Mouse (Mus musculus) retina, embryonic 14.5 days (tissue): ENCODE results near the gene Hist1h1a.

ENCODE experiments used
- DNase-seq: peaks from one replicate; pipeline ENCODE4 v3.0.0-alpha.2; 2015; ENCODE audit warnings: low spot score

Hist1h1a gene

GRCm38 (mm10) chr13:23743963-23744362 is 19.5 kb upstream of the Hist1h1a start:
- no peak for DNase-seq

DNA sequence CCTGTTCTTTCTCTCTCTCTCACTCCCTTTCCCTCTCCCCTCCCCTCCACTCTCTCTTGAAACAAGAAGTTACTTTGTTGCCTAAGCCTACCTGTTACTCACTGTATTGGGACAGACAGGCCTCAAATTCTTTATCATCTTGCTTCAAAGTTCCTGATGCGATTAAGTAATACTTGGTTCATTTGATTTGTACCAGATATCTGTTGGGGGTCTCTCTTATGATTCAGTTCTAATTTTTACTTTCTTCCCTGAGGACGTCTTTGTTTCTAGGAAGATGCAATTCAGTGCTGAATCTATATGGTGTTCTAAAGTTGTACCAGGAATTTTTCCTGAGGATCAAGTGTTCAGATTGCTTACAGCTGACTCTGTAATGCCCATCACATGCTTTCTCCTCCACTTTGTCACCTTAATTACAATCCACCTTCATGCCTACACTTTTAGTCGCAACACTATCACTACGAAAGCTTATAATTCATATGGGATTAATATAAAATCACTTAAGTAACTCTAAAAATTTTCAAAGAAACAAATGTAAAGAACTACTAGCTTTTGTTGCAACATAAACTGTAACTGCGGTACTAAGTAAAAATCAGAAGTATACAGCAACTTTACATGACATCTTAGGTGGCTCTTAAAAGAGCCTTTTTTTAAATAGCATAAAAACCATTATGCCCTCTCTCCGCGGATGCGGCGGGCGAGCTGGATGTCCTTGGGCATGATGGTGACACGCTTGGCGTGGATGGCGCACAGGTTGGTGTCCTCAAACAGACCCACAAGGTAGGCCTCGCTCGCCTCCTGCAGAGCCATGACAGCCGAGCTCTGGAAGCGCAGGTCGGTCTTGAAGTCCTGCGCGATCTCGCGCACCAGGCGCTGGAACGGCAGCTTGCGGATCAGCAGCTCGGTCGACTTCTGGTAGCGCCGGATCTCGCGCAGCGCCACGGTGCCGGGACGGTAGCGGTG is 18.8 kb upstream of the Hist1h1a start:
- DNase-seq: no peak

GRCm38 (mm10) chr13:23745381-23746161 is 17.9 kb upstream of the Hist1h1a start, which contains the start of gene Hist1h3c:
Gene Hist1h3c (minus strand): TSS chr13:23745602.
- DNase-seq: peak; percentile 94

GRCm38 (mm10) chr13:23746201-23747080 is 17.0 kb upstream of the Hist1h1a start, which contains the start of gene Hist1h2bb:
Gene Hist1h2bb (plus strand): TSS chr13:23746734.
- peak; percentile 91 for DNase-seq

- DNase-seq: no peak
Measured at GRCm38 (mm10) chr13:23747081-23747891, 16.2 kb upstream of the Hist1h1a start.

- DNase-seq: no peak
Measured at GRCm38 (mm10) chr13:23747892-23748288, 15.6 kb upstream of the Hist1h1a start.

DNA sequence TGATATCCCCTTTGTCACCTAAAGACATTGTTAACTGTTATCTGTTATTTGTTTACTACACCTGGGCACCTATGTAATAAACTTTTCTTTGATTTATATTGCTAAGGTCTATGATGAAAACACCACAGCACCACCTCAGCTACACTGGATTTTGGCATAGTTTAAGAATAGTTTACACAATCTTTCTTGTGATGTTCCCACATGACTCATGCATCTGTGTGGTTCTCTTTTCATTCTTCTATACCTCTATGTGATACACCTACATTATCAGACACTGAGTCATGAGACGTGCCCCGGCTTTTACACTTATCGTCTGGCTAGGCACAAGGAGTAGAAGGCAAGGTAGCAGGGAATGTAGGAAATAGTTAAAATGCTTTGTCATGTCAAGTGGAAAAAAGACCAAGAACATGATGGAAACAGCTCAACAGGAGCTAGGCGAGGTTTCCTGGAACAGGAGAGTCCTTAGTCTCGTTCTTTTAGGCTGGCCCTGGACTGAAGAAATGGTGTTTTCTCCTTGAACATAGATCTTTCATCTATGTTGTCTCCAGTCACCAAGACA is 13.8 kb upstream of the Hist1h1a start:
- DNase-seq: no peak

DNA sequence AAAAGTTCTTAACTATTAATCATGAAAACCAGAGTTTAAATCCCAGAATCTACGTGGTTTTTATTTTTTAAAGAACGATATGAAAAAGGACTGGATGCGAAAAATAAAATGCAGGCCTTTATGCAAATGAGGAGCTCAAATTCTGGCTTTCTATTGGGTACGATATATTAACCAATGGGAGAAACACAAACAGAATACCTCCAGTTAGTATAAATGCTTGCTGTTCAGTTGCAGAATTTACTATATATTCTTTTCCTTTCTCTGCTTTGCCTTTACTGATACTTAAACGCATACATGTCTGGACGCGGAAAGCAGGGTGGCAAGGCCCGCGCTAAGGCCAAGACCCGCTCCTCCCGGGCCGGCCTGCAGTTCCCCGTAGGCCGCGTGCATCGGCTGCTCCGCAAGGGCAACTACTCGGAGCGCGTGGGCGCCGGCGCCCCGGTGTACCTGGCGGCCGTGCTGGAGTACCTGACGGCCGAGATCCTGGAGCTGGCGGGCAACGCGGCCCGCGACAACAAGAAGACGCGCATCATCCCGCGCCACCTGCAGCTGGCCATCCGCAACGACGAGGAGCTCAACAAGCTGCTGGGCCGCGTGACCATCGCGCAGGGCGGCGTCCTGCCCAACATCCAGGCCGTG is 12.5 kb upstream of the Hist1h1a start, which contains the start of gene Hist1h2ab:
Gene Hist1h2ab, plus strand, starts transcription at position 288 of the 639 bp plus-strand sequence.
- peak; percentile 87 for DNase-seq

DNA sequence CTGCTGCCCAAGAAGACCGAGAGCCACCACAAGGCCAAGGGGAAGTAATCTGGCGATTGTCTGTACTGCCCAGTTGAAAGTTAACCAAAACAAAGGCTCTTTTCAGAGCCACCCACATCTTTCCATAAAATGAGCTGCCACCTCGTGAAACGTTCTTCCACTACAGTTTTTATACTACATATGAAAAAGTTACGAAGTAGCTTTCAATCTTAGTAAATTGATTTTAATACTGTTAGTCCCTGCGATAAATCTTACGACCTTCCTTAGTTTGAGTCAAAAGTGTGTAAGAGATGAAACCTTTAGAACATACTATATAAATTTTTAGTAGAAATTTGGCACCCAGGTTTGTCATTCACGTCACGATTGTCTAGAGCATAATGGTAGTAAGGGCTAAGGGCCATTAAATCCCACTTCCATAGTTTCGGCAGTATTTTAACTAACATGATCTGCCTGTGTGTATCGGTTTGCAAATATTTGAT is 11.9 kb upstream of the Hist1h1a start:
- DNase-seq: no peak

GRCm38 (mm10) chr13:23752067-23752741 is 11.3 kb upstream of the Hist1h1a start, which contains the start of gene Hist1h3b:
Gene Hist1h3b (plus strand): TSS chr13:23752267.
- peak; percentile 98 for DNase-seq

DNA sequence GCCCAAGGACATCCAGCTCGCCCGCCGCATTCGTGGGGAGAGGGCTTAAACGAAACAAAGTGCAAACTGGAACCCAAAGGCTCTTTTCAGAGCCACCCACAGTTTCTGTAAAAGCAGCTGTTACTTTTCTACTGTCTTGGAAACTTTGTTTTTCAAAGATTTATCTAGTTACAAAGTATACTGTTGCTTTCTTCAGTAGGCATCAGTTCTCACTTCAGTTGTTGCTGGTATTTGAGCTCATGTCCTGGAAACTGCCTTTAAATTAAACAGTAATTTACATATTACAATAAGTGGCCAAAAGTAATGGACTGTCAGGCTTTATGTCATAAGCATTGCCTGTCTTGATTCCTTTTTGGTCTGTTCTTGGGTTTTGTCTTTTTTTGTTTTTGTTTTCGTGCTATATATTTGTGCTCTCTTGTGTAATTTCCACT is 10.7 kb upstream of the Hist1h1a start:
- DNase-seq: no peak

- no peak for DNase-seq
Measured at GRCm38 (mm10) chr13:23753314-23754078, 10.0 kb upstream of the Hist1h1a start.

DNA sequence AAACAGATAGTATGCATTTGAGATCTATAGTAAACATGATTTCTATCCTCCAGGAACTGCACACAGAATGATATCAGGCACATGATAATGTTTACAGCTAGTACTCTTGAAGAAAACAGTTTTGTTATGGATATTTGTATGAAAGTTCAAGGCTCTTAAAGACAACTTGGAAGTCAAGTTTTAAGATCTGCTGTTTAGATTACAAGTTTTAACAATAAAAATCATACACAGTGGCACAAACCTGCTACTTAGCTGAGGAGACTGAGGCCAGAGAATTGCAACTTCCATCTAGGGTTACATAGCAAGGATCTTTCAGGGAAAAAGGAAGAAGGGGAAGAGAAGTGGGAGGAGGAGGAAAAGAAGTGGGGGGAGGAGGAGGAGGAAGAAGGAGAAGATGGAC is 8.5 kb upstream of the Hist1h1a start:
- no peak for DNase-seq

GRCm38 (mm10) chr13:23756790-23757189 is 6.7 kb upstream of the Hist1h1a start, which contains the start of gene Hist1h4b:
Gene Hist1h4b (plus strand): TSS chr13:23757013.
- DNase-seq: peak; percentile 96

- DNase-seq: peak; percentile 63
Measured at GRCm38 (mm10) chr13:23757211-23757773, 6.2 kb upstream of the Hist1h1a start.

GRCm38 (mm10) chr13:23757921-23758320 is 5.5 kb upstream of the Hist1h1a start:
- no peak for DNase-seq

DNA sequence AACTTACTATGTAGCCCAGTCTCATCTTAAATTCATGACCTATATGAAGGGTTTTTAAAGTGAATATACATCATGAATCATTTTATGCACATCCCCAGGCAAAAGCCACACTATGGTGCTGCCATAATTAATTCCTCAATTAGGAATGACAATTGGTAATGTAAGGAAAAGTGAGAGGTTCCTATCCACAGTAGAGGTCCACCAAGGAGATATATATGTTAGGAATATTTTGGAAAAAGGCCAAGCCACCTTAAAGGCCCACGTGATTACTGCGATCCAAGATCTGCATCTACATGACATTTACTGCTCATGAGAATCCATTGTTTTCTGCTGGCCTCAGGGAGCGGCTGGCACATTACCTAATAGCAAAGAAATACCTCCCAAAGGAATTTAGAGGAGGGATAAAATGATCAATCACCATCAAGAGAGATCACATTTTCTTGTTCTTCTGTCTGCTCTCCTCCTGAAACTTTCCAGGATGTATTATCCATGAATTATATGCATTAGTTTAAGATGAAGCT is 4.2 kb upstream of the Hist1h1a start:
- no peak for DNase-seq

DNA sequence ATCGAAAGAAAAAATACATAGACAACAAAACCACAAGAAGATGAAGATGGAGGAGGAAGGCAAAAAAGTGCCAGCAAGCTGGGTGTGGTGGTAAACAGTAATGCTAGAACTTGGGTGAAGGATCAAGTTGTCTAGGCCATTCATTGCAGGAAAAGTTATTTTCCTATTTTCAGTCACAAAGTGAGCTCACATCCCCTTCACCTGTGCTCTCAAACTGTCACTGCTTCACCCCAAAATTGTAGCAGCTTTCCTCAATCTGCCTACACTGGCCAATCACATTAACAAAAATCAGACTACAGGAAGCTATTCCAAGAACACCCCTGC is 3.6 kb upstream of the Hist1h1a start:
- DNase-seq: no peak
